Mouse (Mus musculus): ENCODE results near the gene Mif4gd. TPM values are rescaled to one million over a fixed set of nuclear protein-coding genes. Genes with fewer than 3 reads are reported as not detected.
A peak's percentile ranks its signal among the peaks of the same experiment; 100 is the strongest.
"Not testable (repeated sequence)": the region's sequence is repeated elsewhere in the genome, so short reads cannot be mapped to it uniquely, and the experiment has no call there.

Mif4gd gene
- polyA plus RNA-seq, 1 experiment: 144 TPM

- TF ChIP-seq POLR2A (IDR thresholded peaks at IDR 0.05; ENCODE audit: low read depth, low read length) (no peak), CTCF (conservative IDR thresholded peaks at IDR 0.05; ENCODE audit: insufficient read depth, insufficient read length, low read depth, low read length) (peak; percentile 55)
- WGBS: 24% methylated on average over 6 of the region's 6 CpGs
- Histone ChIP-seq H3K27ac (ENCODE audit: insufficient read depth, low read depth, low read length) (no peak overlapping the region), H3K4me3 (ENCODE audit: insufficient read depth, low read depth, low read length) (no peak overlapping the region), H3K27me3 (replicated peaks; ENCODE audit: control insufficient read depth, insufficient read depth, low read length) (no peaks in the 10 kb centered on the region), H3K36me3 (ENCODE audit: control insufficient read depth, insufficient read depth, low read length) (no peaks in the 10 kb centered on the region), H3K4me1 (ENCODE audit: control insufficient read depth, insufficient read depth, low read length) (no peaks in the 10 kb centered on the region)
- peak; percentile 76 for DNase-seq
Measured at GRCm38 (mm10) chr11:115647459-115647858, 34.7 kb upstream of the Mif4gd start.

- Histone ChIP-seq H3K4me1 (ENCODE audit: control insufficient read depth, insufficient read depth, low read length) (no peaks in the 10 kb centered on the region), H3K27ac (ENCODE audit: insufficient read depth, low read depth, low read length) (no peak overlapping the region), H3K4me3 (ENCODE audit: insufficient read depth, low read depth, low read length) (no peak overlapping the region), H3K27me3 (replicated peaks; ENCODE audit: control insufficient read depth, insufficient read depth, low read length) (no peaks in the 10 kb centered on the region), H3K36me3 (ENCODE audit: control insufficient read depth, insufficient read depth, low read length) (no peaks in the 10 kb centered on the region)
- WGBS: 87% methylated on average over 9 of the region's 9 CpGs
- DNase-seq: no peak
- no peak for TF ChIP-seq POLR2A (IDR thresholded peaks at IDR 0.05; ENCODE audit: low read depth, low read length)
Measured at GRCm38 (mm10) chr11:115646439-115646838, 33.7 kb upstream of the Mif4gd start.

GRCm38 (mm10) chr11:115645498-115645897, 32.7 kb upstream of the Mif4gd start:
- DNase-seq; H3K27me3 ChIP-seq (replicated peaks; ENCODE audit: control insufficient read depth, insufficient read depth, low read length); H3K4me3 ChIP-seq (ENCODE audit: insufficient read depth, low read depth, low read length); H3K27ac ChIP-seq (ENCODE audit: insufficient read depth, low read depth, low read length); H3K4me1 ChIP-seq (ENCODE audit: control insufficient read depth, insufficient read depth, low read length); H3K36me3 ChIP-seq (ENCODE audit: control insufficient read depth, insufficient read depth, low read length): not testable (repeated sequence)
- WGBS: 59% methylated on average over 14 of the region's 14 CpGs

GRCm38 (mm10) chr11:115644308-115644707, 31.5 kb upstream of the Mif4gd start:
- TF ChIP-seq CTCF (conservative IDR thresholded peaks at IDR 0.05; ENCODE audit: insufficient read depth, insufficient read length, low read depth, low read length): no peak
- TF ChIP-seq POLR2A (IDR thresholded peaks at IDR 0.05; ENCODE audit: low read depth, low read length): no peak
- DNase-seq: no peak
- H3K36me3 ChIP-seq (ENCODE audit: control insufficient read depth, insufficient read depth, low read length): no peaks in the 10 kb centered on the region
- 95% methylated on average over 13 of the region's 13 CpGs for WGBS
- no peak overlapping the region for H3K27ac ChIP-seq (ENCODE audit: insufficient read depth, low read depth, low read length)
- no peaks in the 10 kb centered on the region for H3K27me3 ChIP-seq (replicated peaks; ENCODE audit: control insufficient read depth, insufficient read depth, low read length)
- H3K4me3 ChIP-seq (ENCODE audit: insufficient read depth, low read depth, low read length): no peak overlapping the region
- no peaks in the 10 kb centered on the region for H3K4me1 ChIP-seq (ENCODE audit: control insufficient read depth, insufficient read depth, low read length)

GRCm38 (mm10) chr11:115643265-115643664, 30.5 kb upstream of the Mif4gd start:
- no peak overlapping the region for H3K4me3 ChIP-seq (ENCODE audit: insufficient read depth, low read depth, low read length)
- no peaks in the 10 kb centered on the region for H3K36me3 ChIP-seq (ENCODE audit: control insufficient read depth, insufficient read depth, low read length)
- no peaks in the 10 kb centered on the region for H3K4me1 ChIP-seq (ENCODE audit: control insufficient read depth, insufficient read depth, low read length)
- no peaks in the 10 kb centered on the region for H3K27me3 ChIP-seq (replicated peaks; ENCODE audit: control insufficient read depth, insufficient read depth, low read length)
- H3K27ac ChIP-seq (ENCODE audit: insufficient read depth, low read depth, low read length): no peak overlapping the region
- no peak for DNase-seq
- TF ChIP-seq CTCF (conservative IDR thresholded peaks at IDR 0.05; ENCODE audit: insufficient read depth, insufficient read length, low read depth, low read length): no peak
- TF ChIP-seq POLR2A (IDR thresholded peaks at IDR 0.05; ENCODE audit: low read depth, low read length): no peak
- WGBS: 84% methylated on average over 10 of the region's 10 CpGs

GRCm38 (mm10) chr11:115642705-115643104, 29.9 kb upstream of the Mif4gd start:
- no peaks in the 10 kb centered on the region for H3K4me1 ChIP-seq (ENCODE audit: control insufficient read depth, insufficient read depth, low read length)
- H3K27ac ChIP-seq (ENCODE audit: insufficient read depth, low read depth, low read length): no peak overlapping the region
- no peak for TF ChIP-seq POLR2A (IDR thresholded peaks at IDR 0.05; ENCODE audit: low read depth, low read length)
- TF ChIP-seq CTCF (conservative IDR thresholded peaks at IDR 0.05; ENCODE audit: insufficient read depth, insufficient read length, low read depth, low read length): no peak
- no peaks in the 10 kb centered on the region for H3K27me3 ChIP-seq (replicated peaks; ENCODE audit: control insufficient read depth, insufficient read depth, low read length)
- no peak for DNase-seq
- WGBS: 91% methylated on average over 2 of the region's 2 CpGs
- H3K4me3 ChIP-seq (ENCODE audit: insufficient read depth, low read depth, low read length): no peak overlapping the region
- no peaks in the 10 kb centered on the region for H3K36me3 ChIP-seq (ENCODE audit: control insufficient read depth, insufficient read depth, low read length)

- TF ChIP-seq POLR2A (IDR thresholded peaks at IDR 0.05; ENCODE audit: low read depth, low read length): no peak
- TF ChIP-seq CTCF (conservative IDR thresholded peaks at IDR 0.05; ENCODE audit: insufficient read depth, insufficient read length, low read depth, low read length): no peak
- no peaks in the 10 kb centered on the region for H3K27me3 ChIP-seq (replicated peaks; ENCODE audit: control insufficient read depth, insufficient read depth, low read length)
- no peaks in the 10 kb centered on the region for H3K36me3 ChIP-seq (ENCODE audit: control insufficient read depth, insufficient read depth, low read length)
- no peak overlapping the region for H3K27ac ChIP-seq (ENCODE audit: insufficient read depth, low read depth, low read length)
- DNase-seq: no peak
- WGBS: 84% methylated on average over 4 of the region's 4 CpGs
- H3K4me3 ChIP-seq (ENCODE audit: insufficient read depth, low read depth, low read length): no peak overlapping the region
- H3K4me1 ChIP-seq (ENCODE audit: control insufficient read depth, insufficient read depth, low read length): no peaks in the 10 kb centered on the region
Measured at GRCm38 (mm10) chr11:115641664-115642036, 28.9 kb upstream of the Mif4gd start.
